Mouse (Mus musculus) heart, postnatal 0 days (tissue): ENCODE results near the gene Hist1h3a. TPM values are rescaled to one million over a fixed set of nuclear protein-coding genes. Genes with fewer than 3 reads are reported as not detected.

Experiments
- ATAC-seq: fragments of 200-750 bp; cut with Nextera tagmentation; 2 replicates; pipeline ENCODE4 v1.8.0; 2017; ENCODE audit warnings: low read depth, moderate number of reproducible peaks, moderate library complexity; ENCODE audit not compliant: insufficient read depth
- DNase-seq: peaks from one replicate; pipeline ENCODE4 v3.0.0-alpha.2; 2016; ENCODE audit warnings: low spot score
- H3K27ac ChIP-seq: fragments of 300-500 bp; sonication (generic); 2 replicates; pipeline ENCODE4 v1.5.1; 2014; ENCODE audit warnings: low read depth, mild to moderate bottlenecking
- H3K27me3 ChIP-seq: fragments of 300-500 bp; sonication (generic); 2 replicates; pipeline ENCODE4 v1.6.1; 2014; ENCODE audit warnings: low read length, mixed read lengths; ENCODE audit not compliant: control insufficient read depth, insufficient read depth
- H3K36me3 ChIP-seq: fragments of 300-500 bp; sonication (generic); replicated peaks from 2 replicates; pipeline ENCODE4 v1.6.1; 2014; ENCODE audit warnings: low read length, mixed read lengths; ENCODE audit not compliant: control insufficient read depth, insufficient read depth
- H3K4me1 ChIP-seq: fragments of 300-500 bp; sonication (generic); 2 replicates; pipeline ENCODE4 v1.6.1; 2014; ENCODE audit warnings: antibody characterized with exemption; ENCODE audit not compliant: control insufficient read depth, insufficient read depth
- H3K4me2 ChIP-seq: fragments of 300-500 bp; sonication (generic); 2 replicates; pipeline ENCODE4 v1.6.1; 2014; ENCODE audit warnings: low read depth, mild to moderate bottlenecking, low read length, moderate library complexity
- H3K4me3 ChIP-seq: fragments of 300-500 bp; sonication (generic); 2 replicates; pipeline ENCODE4 v1.5.1; 2014; ENCODE audit warnings: low read depth, low read length
- H3K9ac ChIP-seq: fragments of 300-500 bp; sonication (generic); replicated peaks from 2 replicates; pipeline ENCODE4 v1.6.1; 2014; ENCODE audit warnings: low read depth, low read length, mixed read lengths
- H3K9me3 ChIP-seq: fragments of 300-500 bp; sonication (generic); replicated peaks from 2 replicates; pipeline ENCODE4 v1.6.1; 2016; ENCODE audit warnings: low read length; ENCODE audit not compliant: control insufficient read depth
- CTCF ChIP-seq: IDR thresholded peaks from 2 replicates; pipeline ENCODE4 v1.5.1; 2016; ENCODE audit warnings: antibody characterized with exemption, control low read depth, low read depth
- EP300 ChIP-seq: IDR thresholded peaks from 2 replicates; pipeline ENCODE4 v1.6.1; 2016; ENCODE audit warnings: antibody characterized with exemption, low read depth
- WGBS: fragments of 180-500 bp; shearing (Covaris S2); extraction: QIAGEN DNeasy Blood & Tissue Kit; methylation state at CpG from one replicate; pipeline ENCODE4 v1.1.7; 2014; 5-methylcytosine and 5-hydroxymethylcytosine counted together
- microRNA-seq: library from miRNA; unstranded; fragments of <30 nt; microRNA quantifications from one replicate; pipeline ENCODE4, GENCODE M21; 2016
- polyA plus RNA-seq: library from polyadenylated mRNA; unstranded; fragments of >200 nt; fragmentation: Nextera tagmentation; extraction: Ambion mirVana; gene quantifications from 2 replicates; pipeline ENCODE4 v1.2.1, GENCODE M21; 2015
- total RNA-seq: library from RNA; depleted of rRNA; stranded (reverse); fragments of >200 nt; gene quantifications from 2 replicates; pipeline ENCODE4 v1.2.3, GENCODE M21; 2014; ENCODE audit warnings: low replicate concordance; rRNA removed

The Hist1h3a gene
- total and polyA plus RNA-seq, 2 experiments from 2014 or later: 1.4 to 1,794 TPM

DNA sequence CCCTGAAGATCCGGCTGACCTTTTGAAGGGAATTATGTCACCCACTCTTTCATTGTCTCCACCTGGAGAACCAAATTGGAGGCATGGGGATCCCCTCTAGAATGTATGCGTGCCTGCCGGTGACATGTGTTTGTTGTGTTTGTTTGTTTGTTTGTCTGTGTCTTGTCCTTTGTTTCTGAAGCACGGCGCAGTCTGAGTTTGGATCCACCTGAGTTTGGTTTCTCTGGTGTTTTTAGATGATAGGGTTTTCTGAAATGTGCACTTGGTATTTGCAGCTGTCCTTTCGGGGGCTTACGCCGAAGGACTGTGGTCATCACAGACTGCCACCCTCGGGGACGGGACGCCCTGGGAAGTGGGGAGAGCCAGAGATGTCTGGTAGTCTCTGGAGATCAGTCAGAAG is 45.0 kb downstream of the Hist1h3a start:
- TF ChIP-seq CTCF (no peak), EP300 (no peak)
- Histone ChIP-seq H3K4me1 (peaks cover 5% of the 10 kb centered on the region; the same call in 1 of the 2 replicates), H3K4me2 (no peak overlapping the region), H3K9me3 (no peaks in the 10 kb centered on the region), H3K4me3 (no peak overlapping the region), H3K27ac (0 out of 2 replicates have a peak overlapping the region, but pooled peaks have one; percentile 36), H3K9ac (no peak overlapping the region), H3K27me3 (no peaks in the 10 kb centered on the region), H3K36me3 (no peaks in the 10 kb centered on the region)
- ATAC-seq (no peak), DNase-seq (no peak)
- 44% methylated on average over 11 of the region's 11 CpGs for WGBS

DNA sequence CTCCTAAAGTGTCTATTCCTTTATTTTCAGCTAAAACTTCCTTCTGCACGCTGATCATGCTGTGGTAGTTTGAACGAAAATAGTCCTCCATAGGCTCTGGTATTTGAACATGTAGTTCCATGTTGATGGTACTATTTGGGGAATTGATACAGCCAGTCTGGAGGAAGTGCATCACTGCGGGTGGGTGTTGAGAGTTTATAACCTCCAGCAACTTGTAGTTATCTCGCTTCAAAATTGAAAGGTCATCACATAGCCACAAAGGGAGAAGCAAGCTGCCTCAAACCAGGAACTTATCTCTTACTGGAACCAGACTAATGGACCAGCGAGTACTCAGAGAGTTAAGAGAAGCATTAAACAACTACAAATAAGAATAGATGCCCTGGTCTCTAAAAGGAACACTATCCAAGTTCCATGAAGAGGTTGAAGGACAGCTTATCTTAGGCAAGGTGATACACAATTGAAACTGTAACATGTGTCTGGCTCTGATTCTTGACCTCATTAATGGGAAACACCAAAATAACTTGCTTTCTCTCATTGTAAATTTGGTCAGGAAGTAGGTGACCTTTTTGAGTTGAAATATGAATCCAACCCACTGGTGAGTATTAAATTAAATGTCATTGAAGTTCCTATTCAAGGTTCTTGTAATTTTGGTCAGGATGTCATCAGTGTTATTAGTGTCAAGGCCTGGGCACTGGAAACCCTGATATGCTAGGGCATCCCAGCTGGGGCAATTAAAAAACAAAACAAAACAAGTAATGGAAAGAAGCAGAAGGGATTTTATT is 45.7 kb downstream of the Hist1h3a start:
- no peaks in the 10 kb centered on the region for H3K36me3 ChIP-seq
- H3K27ac ChIP-seq: peak overlapping the region; percentile 36
- no peak for DNase-seq
- 0 out of 2 replicates have a peak, but pooled peaks have one; percentile 27 for ATAC-seq
- H3K9me3 ChIP-seq: no peaks in the 10 kb centered on the region
- no peak overlapping the region for H3K4me3 ChIP-seq
- no peak overlapping the region for H3K4me2 ChIP-seq
- peaks cover 5% of the 10 kb centered on the region; the same call in 1 of the 2 replicates for H3K4me1 ChIP-seq
- no peak overlapping the region for H3K9ac ChIP-seq
- no peak for TF ChIP-seq CTCF
- H3K27me3 ChIP-seq: no peaks in the 10 kb centered on the region
- WGBS: 40% methylated on average over 5 of the region's 5 CpGs

Small RNA genes lying within 50 kb of the gene (microRNA-seq; reads per million reads assigned to microRNA genes)
- not detected for gene Gm44314
- gene Gm44484: not detected

Other genes with a start within 250 kb of the Hist1h3a start
Only the 30 nearest of the 37 such genes appear.
- 61.7 and 66.1 TPM in 2 replicates for gene Hist1h1d, start 209.1 kb downstream of the Hist1h3a start, total RNA-seq
- 0.16 and 0.20 TPM in 2 replicates for gene Hist1h1d, start 209.1 kb downstream of the Hist1h3a start, polyA plus RNA-seq
- 625 and 977 TPM in 2 replicates for gene Hist1h3e, start 200.0 kb downstream of the Hist1h3a start, total RNA-seq
- 0.70 and 0.97 TPM in 2 replicates for gene Hist1h3e, start 200.0 kb downstream of the Hist1h3a start, polyA plus RNA-seq
- 171 and 312 TPM in 2 replicates for gene Hist1h2ae, start 191.2 kb downstream of the Hist1h3a start, total RNA-seq
- 12.1 and 14.3 TPM in 2 replicates for gene Hist1h2ae, start 191.2 kb downstream of the Hist1h3a start, polyA plus RNA-seq
- gene Hist1h2bg, start 191.0 kb downstream of the Hist1h3a start, total RNA-seq: 1,110 and 1,666 TPM in 2 replicates
- gene Hist1h2bg, start 191.0 kb downstream of the Hist1h3a start, polyA plus RNA-seq: 2.5 and 4.3 TPM in 2 replicates
- 603 and 951 TPM in 2 replicates for gene Hist1h2bf, start 188.2 kb downstream of the Hist1h3a start, total RNA-seq
- gene Hist1h2bf, start 188.2 kb downstream of the Hist1h3a start, polyA plus RNA-seq: 1.3 and 1.6 TPM in 2 replicates
- gene Hist1h2ad, start 188.0 kb downstream of the Hist1h3a start, total RNA-seq: 568 and 769 TPM in 2 replicates
- 0.27 and 1.8 TPM in 2 replicates for gene Hist1h2ad, start 188.0 kb downstream of the Hist1h3a start, polyA plus RNA-seq
- 116 and 155 TPM in 2 replicates for gene Hist1h3d, start 186.6 kb downstream of the Hist1h3a start, total RNA-seq
- 1.2 and 1.8 TPM in 2 replicates for gene Hist1h3d, start 186.6 kb downstream of the Hist1h3a start, polyA plus RNA-seq
- 1,649 and 2,136 TPM in 2 replicates for gene Hist1h4d, start 180.8 kb downstream of the Hist1h3a start, total RNA-seq
- gene Hist1h4d, start 180.8 kb downstream of the Hist1h3a start, polyA plus RNA-seq: 18.8 and 21.2 TPM in 2 replicates
- 253 and 309 TPM in 2 replicates for gene Hist1h2be, start 141.3 kb downstream of the Hist1h3a start, total RNA-seq
- 0.82 and 1.2 TPM in 2 replicates for gene Hist1h2be, start 141.3 kb downstream of the Hist1h3a start, polyA plus RNA-seq
- 271 and 391 TPM in 2 replicates for gene Hist1h1e, start 139.8 kb downstream of the Hist1h3a start, total RNA-seq
- gene Hist1h1e, start 139.8 kb downstream of the Hist1h3a start, polyA plus RNA-seq: 5.6 and 6.7 TPM in 2 replicates
- 62.8 and 88.1 TPM in 2 replicates for gene Hist1h2ac, start 78.4 kb downstream of the Hist1h3a start, total RNA-seq
- gene Hist1h2ac, start 78.4 kb downstream of the Hist1h3a start, polyA plus RNA-seq: 0.45 and 0.49 TPM in 2 replicates
- 253 and 309 TPM in 2 replicates for gene Hist1h2bc, start 78.2 kb downstream of the Hist1h3a start, total RNA-seq
- 94.4 and 115 TPM in 2 replicates for gene Hist1h2bc, start 78.2 kb downstream of the Hist1h3a start, polyA plus RNA-seq
- gene Hist1h1t, start 66.6 kb downstream of the Hist1h3a start, total RNA-seq: 0.23 and 2.0 TPM in 2 replicates
- gene Hist1h1t, start 66.6 kb downstream of the Hist1h3a start, polyA plus RNA-seq: not detected in 2 replicates
- 1,145 and 1,607 TPM in 2 replicates for gene Hist1h4c, start 63.9 kb downstream of the Hist1h3a start, total RNA-seq
- gene Hist1h4c, start 63.9 kb downstream of the Hist1h3a start, polyA plus RNA-seq: 1.5 and 1.7 TPM in 2 replicates
- 21.4 and 25.9 TPM in 2 replicates for gene Hfe, start 51.5 kb downstream of the Hist1h3a start, total RNA-seq
- 18.0 and 22.3 TPM in 2 replicates for gene Hfe, start 51.5 kb downstream of the Hist1h3a start, polyA plus RNA-seq
- 770 and 1,043 TPM in 2 replicates for gene Hist1h1c, start 23.6 kb downstream of the Hist1h3a start, total RNA-seq
- 73.4 and 101 TPM in 2 replicates for gene Hist1h1c, start 23.6 kb downstream of the Hist1h3a start, polyA plus RNA-seq
- gene Hist1h3c, start 16.8 kb downstream of the Hist1h3a start, total RNA-seq: 1,907 and 3,007 TPM in 2 replicates
- 1.2 and 1.3 TPM in 2 replicates for gene Hist1h3c, start 16.8 kb downstream of the Hist1h3a start, polyA plus RNA-seq
- 1,542 and 1,547 TPM in 2 replicates for gene Hist1h2bb, start 15.7 kb downstream of the Hist1h3a start, total RNA-seq
- gene Hist1h2bb, start 15.7 kb downstream of the Hist1h3a start, polyA plus RNA-seq: 0.59 and 0.78 TPM in 2 replicates
- gene Hist1h2ab, start 11.3 kb downstream of the Hist1h3a start, total RNA-seq: 667 and 733 TPM in 2 replicates
- gene Hist1h2ab, start 11.3 kb downstream of the Hist1h3a start, polyA plus RNA-seq: 5.6 and 7.6 TPM in 2 replicates
- 800 and 1,239 TPM in 2 replicates for gene Hist1h3b, start 10.1 kb downstream of the Hist1h3a start, total RNA-seq
- gene Hist1h3b, start 10.1 kb downstream of the Hist1h3a start, polyA plus RNA-seq: 3.2 and 3.3 TPM in 2 replicates
- gene Hist1h4b, start 5.4 kb downstream of the Hist1h3a start, total RNA-seq: 252 and 267 TPM in 2 replicates
- gene Hist1h4b, start 5.4 kb downstream of the Hist1h3a start, polyA plus RNA-seq: 0.46 and 0.60 TPM in 2 replicates
- gene Hist1h4a, start 1.2 kb downstream of the Hist1h3a start, total RNA-seq: 794 and 986 TPM in 2 replicates
- 0.49 and 0.82 TPM in 2 replicates for gene Hist1h4a, start 1.2 kb downstream of the Hist1h3a start, polyA plus RNA-seq
- gene Hist1h1a, start 1.3 kb upstream of the Hist1h3a start, total RNA-seq: 261 and 272 TPM in 2 replicates
- 0.81 and 0.82 TPM in 2 replicates for gene Hist1h1a, start 1.3 kb upstream of the Hist1h3a start, polyA plus RNA-seq
- not detected in 2 replicates for gene Trim38, start 7.5 kb upstream of the Hist1h3a start, total RNA-seq
- 0.08 and 0.10 TPM in 2 replicates for gene Trim38, start 7.5 kb upstream of the Hist1h3a start, polyA plus RNA-seq
- not detected in 2 replicates for gene Slc17a2, start 44.6 kb upstream of the Hist1h3a start, total RNA-seq
- gene Slc17a2, start 44.6 kb upstream of the Hist1h3a start, polyA plus RNA-seq: not detected in 2 replicates
- 0.08 TPM in 1 of 2 replicates, not detected in the other for gene Slc17a3, start 77.0 kb upstream of the Hist1h3a start, total RNA-seq
- gene Slc17a3, start 77.0 kb upstream of the Hist1h3a start, polyA plus RNA-seq: not detected in 2 replicates
- gene Slc17a1, start 105.4 kb upstream of the Hist1h3a start, total RNA-seq: not detected in 2 replicates
- not detected in 2 replicates for gene Slc17a1, start 105.4 kb upstream of the Hist1h3a start, polyA plus RNA-seq
- not detected in 2 replicates for gene Slc17a4, start 152.6 kb upstream of the Hist1h3a start, total RNA-seq
- not detected in 2 replicates for gene Slc17a4, start 152.6 kb upstream of the Hist1h3a start, polyA plus RNA-seq
- not detected in 2 replicates for gene Hist1h2ba, start 171.8 kb upstream of the Hist1h3a start, total RNA-seq
- gene Hist1h2ba, start 171.8 kb upstream of the Hist1h3a start, polyA plus RNA-seq: not detected in 2 replicates
- gene Hist1h2aa, start 172.1 kb upstream of the Hist1h3a start, total RNA-seq: not detected in 2 replicates
- not detected in 2 replicates for gene Hist1h2aa, start 172.1 kb upstream of the Hist1h3a start, polyA plus RNA-seq